Mouse (Mus musculus) hindbrain, postnatal 0 days (tissue): Measurements from ENCODE around the gene Igfbp2. TPM values are rescaled to one million over a fixed set of nuclear protein-coding genes. Genes with fewer than 3 reads are reported as not detected.

Source experiments
- ATAC-seq: fragments of 200-750 bp; cut with Nextera tagmentation; 2 replicates; pipeline ENCODE4 v1.8.0; 2017; ENCODE audit warnings: mild to moderate bottlenecking, moderate TSS enrichment, moderate library complexity
- DNase-seq: peaks from one replicate; pipeline ENCODE4 v3.0.0-alpha.2; 2015; ENCODE audit warnings: low spot score
- H3K27ac ChIP-seq: fragments of 300-500 bp; sonication (generic); 2 replicates; pipeline ENCODE4 v1.5.1; 2014; ENCODE audit warnings: mild to moderate bottlenecking
- H3K27me3 ChIP-seq: fragments of 300-500 bp; sonication (generic); 2 replicates; pipeline ENCODE4 v1.6.1; 2014; ENCODE audit warnings: low read length, mixed read lengths; ENCODE audit not compliant: insufficient read depth
- H3K36me3 ChIP-seq: fragments of 300-500 bp; sonication (generic); 2 replicates; pipeline ENCODE4 v1.6.1; 2014; ENCODE audit warnings: low read length, mixed read lengths; ENCODE audit not compliant: insufficient read depth
- H3K4me1 ChIP-seq: fragments of 300-500 bp; sonication (generic); 2 replicates; pipeline ENCODE4 v1.6.1; 2014; ENCODE audit warnings: antibody characterized with exemption, low read length, mixed read lengths; ENCODE audit not compliant: insufficient read depth
- H3K4me2 ChIP-seq: fragments of 300-500 bp; sonication (generic); 2 replicates; pipeline ENCODE4 v1.6.1; 2014; ENCODE audit warnings: low read depth, mild to moderate bottlenecking, low read length, moderate library complexity, mixed read lengths
- H3K4me3 ChIP-seq: fragments of 300-500 bp; sonication (generic); 2 replicates; pipeline ENCODE4 v1.5.1; 2014; ENCODE audit warnings: low read length
- H3K9ac ChIP-seq: fragments of 300-500 bp; sonication (generic); replicated peaks from 2 replicates; pipeline ENCODE4 v1.6.1; 2014; ENCODE audit warnings: mild to moderate bottlenecking, low read length, moderate library complexity, mixed read lengths
- H3K9me3 ChIP-seq: fragments of 300-500 bp; sonication (generic); 2 replicates; pipeline ENCODE4 v1.6.1; 2016; ENCODE audit warnings: low read length, mixed read lengths
- CTCF ChIP-seq: IDR thresholded peaks from 2 replicates; pipeline ENCODE4 v1.5.1; 2016; ENCODE audit warnings: antibody characterized with exemption, control low read depth, low read depth
- WGBS: fragments of 180-500 bp; shearing (Covaris S2); extraction: QIAGEN DNeasy Blood & Tissue Kit; methylation state at CpG from one replicate; pipeline ENCODE4 v1.1.7; 2014; 5-methylcytosine and 5-hydroxymethylcytosine counted together
- polyA plus RNA-seq: library from polyadenylated mRNA; unstranded; fragments of >200 nt; fragmentation: Nextera tagmentation; extraction: Ambion mirVana; gene quantifications from 2 replicates; pipeline ENCODE4 v1.2.1, GENCODE M21; 2015
- total RNA-seq: library from RNA; depleted of rRNA; stranded (reverse); fragments of >200 nt; gene quantifications from 2 replicates; pipeline ENCODE4 v1.2.3, GENCODE M21; 2014; rRNA removed

Gene Igfbp2
- total and polyA plus RNA-seq, 2 experiments from 2014 or later: 480 to 686 TPM

GRCm38 (mm10) chr1:72878473-72879318 lies 54.4 kb downstream of the Igfbp2 start:
- Histone ChIP-seq H3K27ac (no peak overlapping the region), H3K27me3 (no peaks in the 10 kb centered on the region), H3K9ac (no peak overlapping the region), H3K4me3 (no peak overlapping the region), H3K9me3 (no peaks in the 10 kb centered on the region), H3K36me3 (no peaks in the 10 kb centered on the region), H3K4me1 (0 out of 2 replicates have a peak, but pooled peaks cover 4% of the 10 kb centered on the region), H3K4me2 (peak overlapping the region; percentile 43)
- no peak for TF ChIP-seq CTCF
- WGBS: 47% methylated on average over 25 of the region's 25 CpGs
- DNase-seq (peak; percentile 42), ATAC-seq (no peak)

GRCm38 (mm10) chr1:72879319-72879634 lies 55.0 kb downstream of the Igfbp2 start:
- 58% methylated on average over 4 of the region's 4 CpGs for WGBS
- peak; percentile 51 for TF ChIP-seq CTCF

GRCm38 (mm10) chr1:72885111-72885818 lies 61.0 kb downstream of the Igfbp2 start:
- TF ChIP-seq CTCF: no peak
- H3K27ac ChIP-seq: no peak overlapping the region
- no peaks in the 10 kb centered on the region for H3K36me3 ChIP-seq
- no peak overlapping the region for H3K4me2 ChIP-seq
- DNase-seq (no peak), ATAC-seq (no peak)
- H3K4me1 ChIP-seq: no peaks in the 10 kb centered on the region
- 85% methylated on average over 11 of the region's 11 CpGs for WGBS
- no peaks in the 10 kb centered on the region for H3K9me3 ChIP-seq
- no peaks in the 10 kb centered on the region for H3K27me3 ChIP-seq
- H3K4me3 ChIP-seq: no peak overlapping the region
- no peak overlapping the region for H3K9ac ChIP-seq

More at GRCm38 (mm10) chr1:72879319-72879634, 55.0 kb downstream of the Igfbp2 start:
- Histone ChIP-seq H3K27ac (no peak overlapping the region), H3K4me3 (no peak overlapping the region), H3K27me3 (no peaks in the 10 kb centered on the region), H3K9ac (no peak overlapping the region), H3K4me2 (no peak overlapping the region), H3K36me3 (no peaks in the 10 kb centered on the region), H3K9me3 (no peaks in the 10 kb centered on the region), H3K4me1 (0 out of 2 replicates have a peak, but pooled peaks cover 4% of the 10 kb centered on the region)
- DNase-seq (peak; percentile 44), ATAC-seq (no peak)

DNA sequence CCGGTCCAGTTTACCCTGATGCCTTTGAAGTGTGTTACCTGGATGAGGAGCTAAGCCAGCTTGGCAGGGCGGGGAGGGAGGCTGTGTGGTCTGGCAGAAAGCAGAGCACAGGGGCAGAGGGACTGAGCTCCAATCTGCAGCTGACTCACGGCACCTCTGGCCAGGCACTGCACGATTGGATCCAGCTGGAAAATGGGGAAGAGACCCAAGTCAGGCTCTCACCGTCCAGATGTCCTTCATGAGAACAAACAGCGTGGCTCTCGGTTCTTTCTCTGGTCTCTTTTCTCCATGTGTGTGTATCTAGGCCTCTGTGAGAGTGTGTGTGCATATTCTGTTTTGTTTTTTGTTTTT lies 61.5 kb downstream of the Igfbp2 start:
- no peak overlapping the region for H3K4me3 ChIP-seq
- no peak for TF ChIP-seq CTCF

GRCm38 (mm10) chr1:72887910-72888309 lies 63.6 kb downstream of the Igfbp2 start:
- Histone ChIP-seq H3K9me3 (no peaks in the 10 kb centered on the region), H3K4me1 (no peaks in the 10 kb centered on the region), H3K36me3 (no peaks in the 10 kb centered on the region), H3K9ac (no peak overlapping the region), H3K4me3 (no peak overlapping the region), H3K27ac (no peak overlapping the region), H3K27me3 (no peaks in the 10 kb centered on the region), H3K4me2 (no peak overlapping the region)
- DNase-seq: peak; percentile 30
- no peak for TF ChIP-seq CTCF
- ATAC-seq: no peak
- WGBS: 24% methylated on average over 1 of the region's 1 CpGs

More for the DNA sequence above, 61.5 kb downstream of the Igfbp2 start:
- no peak overlapping the region for H3K9ac ChIP-seq
- DNase-seq (no peak), ATAC-seq (no peak)
- no peak overlapping the region for H3K4me2 ChIP-seq
- no peaks in the 10 kb centered on the region for H3K27me3 ChIP-seq
- no peaks in the 10 kb centered on the region for H3K36me3 ChIP-seq
- WGBS: 86% methylated on average over 7 of the region's 7 CpGs
- H3K9me3 ChIP-seq: no peaks in the 10 kb centered on the region
- no peaks in the 10 kb centered on the region for H3K4me1 ChIP-seq
- no peak overlapping the region for H3K27ac ChIP-seq

GRCm38 (mm10) chr1:72895821-72896220 lies 71.5 kb downstream of the Igfbp2 start:
- H3K27me3 ChIP-seq: no peaks in the 10 kb centered on the region
- ATAC-seq: no peak

More at GRCm38 (mm10) chr1:72895821-72896220, 71.5 kb downstream of the Igfbp2 start:
- H3K36me3 ChIP-seq: no peaks in the 10 kb centered on the region
- H3K9ac ChIP-seq: no peak overlapping the region
- TF ChIP-seq CTCF: no peak
- H3K4me2 ChIP-seq: no peak overlapping the region
- DNase-seq: no peak
- WGBS: 68% methylated on average over 2 of the region's 2 CpGs
- no peak overlapping the region for H3K4me3 ChIP-seq
- no peak overlapping the region for H3K27ac ChIP-seq
- no peaks in the 10 kb centered on the region for H3K4me1 ChIP-seq
- no peaks in the 10 kb centered on the region for H3K9me3 ChIP-seq

Other genes starting within 250 kb of the Igfbp2 start
- 42.0 and 53.6 TPM in 2 replicates for gene Smarcal1, start 241.3 kb upstream of the Igfbp2 start, total RNA-seq
- gene Smarcal1, start 241.3 kb upstream of the Igfbp2 start, polyA plus RNA-seq: 19.1 and 19.7 TPM in 2 replicates
- not detected in 2 replicates for gene Ankar, start 123.9 kb upstream of the Igfbp2 start, total RNA-seq
- not detected in 2 replicates for gene Ankar, start 123.9 kb upstream of the Igfbp2 start, polyA plus RNA-seq
- gene Rpl37a, start 113.2 kb upstream of the Igfbp2 start, total RNA-seq: 336 and 437 TPM in 2 replicates
- 1,178 and 1,201 TPM in 2 replicates for gene Rpl37a, start 113.2 kb upstream of the Igfbp2 start, polyA plus RNA-seq
- gene Igfbp5, start 50.4 kb downstream of the Igfbp2 start, total RNA-seq: 127 and 131 TPM in 2 replicates
- gene Igfbp5, start 50.4 kb downstream of the Igfbp2 start, polyA plus RNA-seq: 40.0 and 44.6 TPM in 2 replicates
- not detected in 2 replicates for gene Tnp1, start 191.4 kb downstream of the Igfbp2 start, total RNA-seq
- not detected in 2 replicates for gene Tnp1, start 191.4 kb downstream of the Igfbp2 start, polyA plus RNA-seq